Mouse (Mus musculus) stomach, embryonic 14.5 days (tissue): ENCODE measurements around the gene Gphb5. TPM values are rescaled to one million over a fixed set of nuclear protein-coding genes. Genes with fewer than 3 reads are reported as not detected.
"Not testable (repeated sequence)": the region's sequence is repeated elsewhere in the genome, so short reads cannot be mapped to it uniquely, and the experiment has no call there.

Experiments
- ATAC-seq: fragments of 200-750 bp; cut with Nextera tagmentation; 2 replicates; pipeline ENCODE4 v1.8.0; 2017; ENCODE audit warnings: low read depth, moderate TSS enrichment; ENCODE audit not compliant: insufficient number of reproducible peaks, insufficient read depth, low FRiP score
- H3K27ac ChIP-seq: fragments of 300-500 bp; sonication (generic); 2 replicates; pipeline ENCODE4 v1.5.1; 2014; ENCODE audit warnings: mild to moderate bottlenecking, low read length, moderate library complexity, mixed read lengths
- H3K27me3 ChIP-seq: fragments of 300-500 bp; sonication (generic); 2 replicates; pipeline ENCODE4 v1.6.1; 2014; ENCODE audit warnings: low read length, control low read depth, mixed read lengths; ENCODE audit not compliant: control insufficient read depth, insufficient read depth
- H3K36me3 ChIP-seq: fragments of 300-500 bp; sonication (generic); 2 replicates; pipeline ENCODE4 v1.6.1; 2014; ENCODE audit warnings: mild to moderate bottlenecking, control low read depth, low read length, moderate library complexity, mixed read lengths; ENCODE audit not compliant: control insufficient read depth, insufficient read depth
- H3K4me1 ChIP-seq: fragments of 300-500 bp; sonication (generic); 2 replicates; pipeline ENCODE4 v1.6.1; 2014; ENCODE audit warnings: low read length, control low read depth, mixed read lengths; ENCODE audit not compliant: control insufficient read depth, insufficient read depth
- H3K4me2 ChIP-seq: fragments of 300-500 bp; sonication (generic); replicated peaks from 2 replicates; pipeline ENCODE4 v1.6.1; 2014; ENCODE audit warnings: low read depth, low read length, control low read depth
- H3K4me3 ChIP-seq: fragments of 300-500 bp; sonication (generic); 2 replicates; pipeline ENCODE4 v1.5.1; 2014; ENCODE audit warnings: low read depth, low read length, control low read depth
- H3K9ac ChIP-seq: fragments of 300-500 bp; sonication (generic); replicated peaks from 2 replicates; pipeline ENCODE4 v1.6.1; 2014; ENCODE audit warnings: low read depth, mild to moderate bottlenecking, control low read depth, low read length, moderate library complexity, mixed read lengths
- H3K9me3 ChIP-seq: fragments of 300-500 bp; sonication (generic); 2 replicates; pipeline ENCODE4 v1.6.1; 2016; ENCODE audit warnings: low read depth, low read length, control low read depth; ENCODE audit not compliant: control insufficient read depth
- WGBS: fragments of 180-500 bp; shearing (Covaris S2); extraction: QIAGEN DNeasy Blood & Tissue Kit; methylation state at CpG from one replicate; pipeline ENCODE4 v1.1.7; 2014; 5-methylcytosine and 5-hydroxymethylcytosine counted together
- polyA plus RNA-seq: library from polyadenylated mRNA; unstranded; fragments of >200 nt; fragmentation: Nextera tagmentation; extraction: Ambion mirVana; gene quantifications from 2 replicates; pipeline ENCODE4 v1.2.1, GENCODE M21; 2014

The Gphb5 gene
- polyA plus RNA-seq, 1 experiment from 2014 or later: not detected

DNA sequence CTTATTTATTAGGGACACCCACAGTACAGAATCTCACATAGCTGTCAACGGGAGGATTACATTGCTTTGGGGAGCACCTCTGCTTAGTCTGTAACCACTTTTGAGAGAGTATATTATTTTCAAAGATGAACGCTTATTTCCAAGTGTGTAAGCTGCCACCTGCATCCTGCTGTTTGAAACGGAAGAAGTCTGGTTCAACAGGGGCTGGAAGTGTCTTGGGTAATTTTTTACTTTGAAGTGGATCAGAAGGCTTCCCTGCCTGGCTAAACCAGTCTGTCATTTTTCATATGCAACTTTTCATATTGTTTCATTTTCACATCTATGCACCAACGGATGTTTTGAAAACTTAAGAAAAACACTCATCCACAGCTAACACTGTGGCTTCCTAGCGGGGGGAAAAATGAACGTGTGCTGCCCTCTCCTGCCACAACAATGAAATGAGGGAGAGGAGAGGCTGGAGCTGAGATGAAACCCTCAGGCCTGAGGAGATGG lies 32.9 kb upstream of the Gphb5 start:
- no peak for ATAC-seq
- Histone ChIP-seq H3K27ac (no peak overlapping the region), H3K36me3 (peaks cover 18% of the 10 kb centered on the region), H3K4me2 (no peak overlapping the region), H3K9me3 (no peaks in the 10 kb centered on the region), H3K4me1 (no peaks in the 10 kb centered on the region), H3K27me3 (no peaks in the 10 kb centered on the region), H3K4me3 (no peak overlapping the region), H3K9ac (no peak overlapping the region; the same call in 1 of the 2 replicates)
- 44% methylated on average over 6 of the region's 6 CpGs for WGBS

- no peaks in the 10 kb centered on the region for H3K4me1 ChIP-seq
- H3K4me3 ChIP-seq: no peak overlapping the region
- H3K27me3 ChIP-seq: no peaks in the 10 kb centered on the region
- H3K9me3 ChIP-seq: no peaks in the 10 kb centered on the region
- WGBS: 60% methylated on average over 5 of the region's 5 CpGs
- ATAC-seq: no peak
- H3K36me3 ChIP-seq: peaks cover 18% of the 10 kb centered on the region
- H3K27ac ChIP-seq: no peak overlapping the region
- no peak overlapping the region for H3K4me2 ChIP-seq
- no peak overlapping the region for H3K9ac ChIP-seq
Observed at GRCm38 (mm10) chr12:75448921-75449320, 32.3 kb upstream of the Gphb5 start.

DNA sequence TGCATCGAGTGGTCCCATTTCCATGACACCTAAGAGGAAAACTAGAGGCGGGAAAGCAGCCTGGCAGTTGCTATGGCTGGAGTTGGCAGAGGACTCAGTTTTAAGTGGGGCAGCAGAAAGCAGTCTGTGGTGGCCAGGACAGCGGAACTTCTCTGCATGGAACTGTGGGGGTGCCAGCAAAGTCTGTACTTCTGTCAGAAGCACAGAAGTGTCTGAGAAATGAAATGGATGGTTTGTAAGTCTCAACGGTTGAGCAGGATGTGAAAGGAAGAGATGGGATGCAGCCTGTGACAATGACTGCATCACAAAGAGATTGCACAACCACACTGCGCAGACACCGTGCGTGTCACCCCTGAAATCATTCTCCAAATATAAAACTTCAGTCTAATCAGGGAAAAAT lies 29.7 kb upstream of the Gphb5 start:
- H3K4me2 ChIP-seq: no peak overlapping the region
- 88% methylated on average over 7 of the region's 7 CpGs for WGBS
- no peaks in the 10 kb centered on the region for H3K4me1 ChIP-seq
- no peak overlapping the region for H3K27ac ChIP-seq
- ATAC-seq: no peak
- H3K4me3 ChIP-seq: no peak overlapping the region
- no peaks in the 10 kb centered on the region for H3K9me3 ChIP-seq
- no peaks in the 10 kb centered on the region for H3K27me3 ChIP-seq
- H3K36me3 ChIP-seq: peaks cover 2% of the 10 kb centered on the region; the same call in 1 of the 2 replicates
- no peak overlapping the region for H3K9ac ChIP-seq

DNA sequence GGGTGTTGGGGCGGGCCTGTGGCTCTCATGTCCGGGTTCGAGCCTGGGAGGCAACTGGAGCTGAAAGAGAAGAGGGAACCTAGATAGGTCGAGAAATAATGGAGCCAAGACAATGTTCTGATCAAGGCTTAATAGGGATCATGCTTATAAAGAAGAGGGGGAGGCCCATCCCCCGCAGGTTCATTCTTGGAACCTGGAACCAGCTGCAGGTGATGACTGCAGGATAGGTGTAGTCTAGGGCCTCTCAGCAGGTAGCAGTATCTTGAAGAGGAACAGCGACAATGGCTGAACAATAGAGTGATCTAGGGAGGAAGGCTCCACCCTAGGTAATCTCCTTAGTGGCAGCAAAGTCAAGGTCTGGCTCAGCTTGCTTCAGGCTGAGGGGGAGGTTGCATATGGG lies 15.8 kb upstream of the Gphb5 start:
- not testable (repeated sequence) for ATAC-seq, H3K27ac ChIP-seq, H3K4me1 ChIP-seq, H3K36me3 ChIP-seq, H3K27me3 ChIP-seq, H3K9ac ChIP-seq, H3K4me3 ChIP-seq, H3K4me2 ChIP-seq, H3K9me3 ChIP-seq
- 85% methylated on average over 6 of the region's 6 CpGs for WGBS

DNA sequence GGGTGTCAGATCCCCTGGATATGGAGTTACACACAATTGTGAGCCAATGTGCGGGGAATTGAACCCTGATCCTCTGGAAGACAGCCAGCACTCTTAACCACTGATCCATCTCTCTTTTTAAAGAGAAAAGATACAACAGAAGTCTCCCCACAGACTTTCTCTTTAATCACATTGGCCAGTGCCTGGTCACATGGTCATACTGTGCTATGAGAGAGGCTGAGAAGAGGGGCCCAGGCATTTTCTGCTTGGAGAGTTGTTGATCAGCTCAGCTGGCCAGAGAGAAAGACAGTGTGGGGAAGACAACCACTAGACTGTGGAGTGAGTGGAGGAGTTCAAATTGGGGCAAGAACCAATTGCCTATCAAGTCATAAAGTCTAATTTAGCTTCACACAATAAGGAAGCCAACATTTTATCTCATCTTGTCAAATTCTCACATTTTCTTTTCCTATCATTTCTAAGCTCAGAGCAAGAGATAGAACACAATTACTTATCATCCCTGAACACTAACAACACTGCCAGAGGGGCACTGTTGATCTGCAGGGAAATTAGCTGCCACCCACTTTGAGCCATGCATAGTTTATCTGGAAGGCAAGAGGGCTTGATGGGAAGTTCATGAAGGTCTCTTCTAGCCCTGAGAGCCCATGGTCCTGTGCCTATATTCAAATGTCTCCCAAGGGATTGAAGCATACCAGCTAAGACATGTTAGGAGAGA lies 13.3 kb upstream of the Gphb5 start:
- Histone ChIP-seq H3K4me3 (no peak overlapping the region), H3K27me3 (no peaks in the 10 kb centered on the region), H3K4me2 (no peak overlapping the region), H3K27ac (no peak overlapping the region), H3K4me1 (no peaks in the 10 kb centered on the region), H3K36me3 (no peaks in the 10 kb centered on the region), H3K9ac (no peak overlapping the region), H3K9me3 (no peaks in the 10 kb centered on the region)
- ATAC-seq: no peak
- WGBS: 77% methylated on average over 1 of the region's 1 CpGs

- no peak overlapping the region for H3K9ac ChIP-seq
- H3K27ac ChIP-seq: no peak overlapping the region
- no peaks in the 10 kb centered on the region for H3K36me3 ChIP-seq
- H3K4me2 ChIP-seq: no peak overlapping the region
- ATAC-seq: no peak
- no peaks in the 10 kb centered on the region for H3K27me3 ChIP-seq
- 74% methylated on average over 6 of the region's 6 CpGs for WGBS
- no peaks in the 10 kb centered on the region for H3K9me3 ChIP-seq
- no peak overlapping the region for H3K4me3 ChIP-seq
- no peaks in the 10 kb centered on the region for H3K4me1 ChIP-seq
Observed at GRCm38 (mm10) chr12:75428719-75429118, 12.1 kb upstream of the Gphb5 start.

DNA sequence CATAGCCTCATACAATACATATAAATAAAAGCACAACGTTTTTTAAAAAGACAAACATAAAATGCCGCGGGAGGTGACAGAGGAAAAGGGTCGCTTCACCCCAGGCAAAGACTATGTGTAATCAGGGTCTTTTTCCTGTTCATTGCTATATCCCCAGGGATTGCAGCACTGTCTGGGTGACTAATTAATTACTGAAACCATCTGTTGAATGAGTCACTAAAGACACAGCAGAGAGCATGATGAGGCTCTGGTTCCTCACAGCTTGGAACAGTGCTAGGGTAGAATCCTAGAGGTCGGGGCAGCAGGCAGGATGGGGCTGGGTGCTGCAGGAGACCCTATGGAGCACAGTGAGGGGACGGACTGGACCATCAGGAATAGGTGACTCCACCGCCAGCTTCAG lies 9.3 kb upstream of the Gphb5 start:
- Histone ChIP-seq H3K27ac (no peak overlapping the region), H3K4me3 (no peak overlapping the region), H3K36me3 (no peaks in the 10 kb centered on the region), H3K4me2 (no peak overlapping the region), H3K4me1 (no peaks in the 10 kb centered on the region), H3K9me3 (no peaks in the 10 kb centered on the region), H3K27me3 (no peaks in the 10 kb centered on the region), H3K9ac (no peak overlapping the region)
- 82% methylated on average over 7 of the region's 7 CpGs for WGBS
- no peak for ATAC-seq

GRCm38 (mm10) chr12:75424817-75425216 lies 8.2 kb upstream of the Gphb5 start:
- Histone ChIP-seq H3K9me3 (no peaks in the 10 kb centered on the region), H3K4me1 (no peaks in the 10 kb centered on the region), H3K9ac (no peak overlapping the region), H3K4me3 (no peak overlapping the region), H3K4me2 (no peak overlapping the region), H3K27ac (no peak overlapping the region), H3K36me3 (no peaks in the 10 kb centered on the region), H3K27me3 (no peaks in the 10 kb centered on the region)
- 93% methylated on average over 4 of the region's 4 CpGs for WGBS
- ATAC-seq: no peak

DNA sequence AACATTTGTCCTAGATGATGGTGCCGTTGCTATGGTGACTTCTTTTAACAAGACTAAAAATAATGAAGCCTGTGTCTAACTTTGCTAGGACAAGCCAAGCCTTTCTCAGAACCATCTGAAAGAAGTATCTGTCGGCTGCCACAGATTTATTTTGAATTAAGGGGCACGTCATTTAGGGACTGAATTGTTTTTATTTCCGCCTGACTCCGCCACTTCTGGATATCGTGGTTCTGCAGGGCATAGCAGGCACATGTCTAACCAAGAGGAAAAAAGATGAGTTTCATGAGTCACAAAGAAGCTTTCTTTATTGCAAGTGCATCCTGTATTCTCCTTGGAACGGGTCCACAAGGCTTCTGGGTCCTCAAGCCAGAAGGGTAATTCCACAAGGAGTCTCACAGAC lies 7.8 kb upstream of the Gphb5 start:
- Histone ChIP-seq H3K27me3 (no peaks in the 10 kb centered on the region), H3K9ac (no peak overlapping the region), H3K4me1 (no peaks in the 10 kb centered on the region), H3K36me3 (no peaks in the 10 kb centered on the region), H3K9me3 (no peaks in the 10 kb centered on the region), H3K27ac (no peak overlapping the region), H3K4me3 (no peak overlapping the region), H3K4me2 (no peak overlapping the region)
- 71% methylated on average over 7 of the region's 7 CpGs for WGBS
- no peak for ATAC-seq
